Mouse (Mus musculus): ENCODE measurements around the gene Sppl2b.
A peak's percentile ranks its signal among the peaks of the same experiment; 100 is the strongest.

- no peak for TF ChIP-seq CTCF (IDR thresholded peaks at IDR 0.05; ENCODE audit: extremely low read depth, insufficient read depth, insufficient read length, insufficient replicate concordance)
- TF ChIP-seq POLR2A (IDR thresholded peaks at IDR 0.05; ENCODE audit: low read depth, low read length), result peak; percentile 17; the same call in 1 of the 2 replicates
Measured at GRCm38 (mm10) chr10:80854913-80855748, at the start of gene Sppl2b, which contains the start of gene Lsm7.
